Mouse (Mus musculus) liver, adult 2 months (tissue): ENCODE data around the gene Maml3. TPM values are rescaled to one million over a fixed set of nuclear protein-coding genes. Genes with fewer than 3 reads are reported as not detected.
A peak's percentile ranks its signal among the peaks of the same experiment; 100 is the strongest.

Source experiments
- DNase-seq: peaks from one replicate; pipeline ENCODE4 v3.0.0-alpha.2; 2011; ENCODE audit warnings: low read depth, low spot score; ENCODE audit errors: extremely low read depth
- H3K27ac ChIP-seq: fragments of 200-500 bp; replicated peaks from 2 replicates; pipeline ENCODE4 v1.5.1; 2012; ENCODE audit warnings: low read depth, mild to moderate bottlenecking, control low read depth, inconsistent platforms, low read length; ENCODE audit not compliant: insufficient read depth
- H3K27me3 ChIP-seq: fragments of 200-500 bp; 2 replicates; pipeline ENCODE4 v1.6.1; 2012; ENCODE audit warnings: mild to moderate bottlenecking, moderate library complexity, low read length, inconsistent platforms; ENCODE audit not compliant: control insufficient read depth, insufficient read depth
- H3K36me3 ChIP-seq: fragments of 200-500 bp; 2 replicates; pipeline ENCODE4 v1.6.1; 2012; ENCODE audit warnings: low read length, inconsistent platforms; ENCODE audit not compliant: control insufficient read depth, insufficient read depth
- H3K4me1 ChIP-seq: fragments of 200-500 bp; 2 replicates; pipeline ENCODE4 v1.6.1; 2011; ENCODE audit warnings: low read length; ENCODE audit not compliant: control insufficient read depth, insufficient read depth
- H3K4me3 ChIP-seq: fragments of 200-500 bp; 2 replicates; pipeline ENCODE4 v1.5.1; 2011; ENCODE audit warnings: low read depth, mild to moderate bottlenecking, control low read depth, low read length, moderate library complexity; ENCODE audit not compliant: insufficient read depth
- H3K79me2 ChIP-seq: fragments of 200-500 bp; 2 replicates; pipeline ENCODE4 v1.6.1; 2012; ENCODE audit warnings: inconsistent platforms, mild to moderate bottlenecking, low read length, moderate library complexity; ENCODE audit not compliant: control insufficient read depth, insufficient read depth
- H3K9ac ChIP-seq: fragments of 200-500 bp; 2 replicates; pipeline ENCODE4 v1.6.1; 2012; ENCODE audit warnings: low read depth, mild to moderate bottlenecking, control low read depth, inconsistent platforms, low read length
- CTCF ChIP-seq: fragments of 200-500 bp; IDR thresholded peaks from 2 replicates; pipeline ENCODE4 v1.5.1; 2011; ENCODE audit warnings: low read depth, low read length, control low read depth
- POLR2A ChIP-seq: fragments of 200-500 bp; IDR thresholded peaks from 2 replicates; pipeline ENCODE4 v1.6.1; 2011; ENCODE audit warnings: low read length, control low read depth; ENCODE audit not compliant: insufficient read depth; ENCODE audit errors: extremely low read depth
- WGBS: fragments of 180-500 bp; shearing (Covaris S2); methylation state at CpG from one replicate; pipeline ENCODE4 v1.1.7; 2018; 5-methylcytosine and 5-hydroxymethylcytosine counted together
- polyA plus RNA-seq: library from polyadenylated mRNA; depleted of rRNA; stranded (reverse); fragments of >200 nt; gene quantifications from 2 replicates; pipeline ENCODE4 v1.2.3, GENCODE M21; 2012
- total RNA-seq: library from RNA; depleted of rRNA; stranded (reverse); fragments of >200 nt; gene quantifications from 2 replicates; pipeline ENCODE4 v1.2.3, GENCODE M21; 2014

Gene Maml3
- total and polyA plus RNA-seq, 2 experiments, result 0.64 to 0.92 TPM

- Histone ChIP-seq H3K79me2 (no peaks in the 10 kb centered on the region), H3K27me3 (no peaks in the 10 kb centered on the region), H3K9ac (no peak overlapping the region), H3K4me1 (peaks cover 3% of the 10 kb centered on the region; the same call in 1 of the 2 replicates), H3K4me3 (no peak overlapping the region), H3K36me3 (no peaks in the 10 kb centered on the region), H3K27ac (no peak overlapping the region)
- no peak for DNase-seq
- WGBS, result 96% methylated on average over 6 of the region's 6 CpGs
- no peak for TF ChIP-seq POLR2A
- no peak for TF ChIP-seq CTCF
These were observed 181.1 kb downstream of the Maml3 start for GRCm38 (mm10) chr3:51923800-51924199.

GRCm38 (mm10) chr3:51916902-51917301 lies 188.0 kb downstream of the Maml3 start:
- WGBS, result 35% methylated on average over 4 of the region's 4 CpGs
- DNase-seq, result no peak
- TF ChIP-seq CTCF, result no peak
- TF ChIP-seq POLR2A, result no peak
- no peaks in the 10 kb centered on the region for H3K36me3 ChIP-seq
- H3K4me3 ChIP-seq, result peak overlapping the region; percentile 0
- no peaks in the 10 kb centered on the region for H3K79me2 ChIP-seq
- H3K27me3 ChIP-seq, result no peaks in the 10 kb centered on the region
- H3K27ac ChIP-seq, result peak overlapping the region; percentile 46
- peaks cover 16% of the 10 kb centered on the region for H3K4me1 ChIP-seq
- peak overlapping the region; percentile 1 for H3K9ac ChIP-seq

- Histone ChIP-seq H3K9ac (0 out of 2 replicates have a peak overlapping the region, but pooled peaks have one; percentile 30), H3K36me3 (no peaks in the 10 kb centered on the region), H3K4me1 (peaks cover 16% of the 10 kb centered on the region), H3K27ac (peak overlapping the region; percentile 82), H3K27me3 (no peaks in the 10 kb centered on the region), H3K79me2 (no peaks in the 10 kb centered on the region), H3K4me3 (peak overlapping the region; percentile 7; the same call in 1 of the 2 replicates)
- peak; percentile 89 for DNase-seq
- 13% methylated on average over 10 of the region's 10 CpGs for WGBS
- TF ChIP-seq CTCF (no peak), POLR2A (no peak)
These were observed 188.6 kb downstream of the Maml3 start for GRCm38 (mm10) chr3:51916060-51916870.

GRCm38 (mm10) chr3:51915415-51915814 lies 189.5 kb downstream of the Maml3 start:
- Histone ChIP-seq H3K9ac (no peak overlapping the region), H3K4me3 (no peak overlapping the region), H3K79me2 (no peaks in the 10 kb centered on the region), H3K36me3 (no peaks in the 10 kb centered on the region), H3K4me1 (peaks cover 16% of the 10 kb centered on the region), H3K27me3 (no peaks in the 10 kb centered on the region), H3K27ac (no peak overlapping the region)
- 85% methylated on average over 1 of the region's 1 CpGs for WGBS
- DNase-seq, result no peak
- TF ChIP-seq POLR2A, result no peak
- no peak for TF ChIP-seq CTCF

GRCm38 (mm10) chr3:51914900-51915299 lies 190.0 kb downstream of the Maml3 start:
- TF ChIP-seq POLR2A (no peak), CTCF (no peak)
- Histone ChIP-seq H3K36me3 (no peaks in the 10 kb centered on the region), H3K27ac (no peak overlapping the region), H3K4me3 (no peak overlapping the region), H3K4me1 (peaks cover 16% of the 10 kb centered on the region), H3K9ac (no peak overlapping the region), H3K27me3 (no peaks in the 10 kb centered on the region), H3K79me2 (no peaks in the 10 kb centered on the region)
- 89% methylated on average over 4 of the region's 4 CpGs for WGBS
- no peak for DNase-seq

- Histone ChIP-seq H3K9ac (no peak overlapping the region), H3K4me1 (peaks cover 13% of the 10 kb centered on the region), H3K27ac (no peak overlapping the region), H3K36me3 (no peaks in the 10 kb centered on the region), H3K27me3 (no peaks in the 10 kb centered on the region), H3K4me3 (no peak overlapping the region), H3K79me2 (no peaks in the 10 kb centered on the region)
- 91% methylated on average over 8 of the region's 8 CpGs for WGBS
- TF ChIP-seq POLR2A, result no peak
- TF ChIP-seq CTCF, result no peak
- no peak for DNase-seq
These were observed 191.4 kb downstream of the Maml3 start for GRCm38 (mm10) chr3:51913498-51913897.
